Mouse (Mus musculus) midbrain, embryonic 14.5 days (tissue): ENCODE results near the gene Dgke. TPM values are rescaled to one million over a fixed set of nuclear protein-coding genes. Genes with fewer than 3 reads are reported as not detected.
"Not testable (repeated sequence)": the region's sequence is repeated elsewhere in the genome, so short reads cannot be mapped to it uniquely, and the experiment has no call there.

Experiments
- ATAC-seq: fragments of 200-750 bp; cut with Nextera tagmentation; 2 replicates; pipeline ENCODE4 v1.8.0; 2017; ENCODE audit warnings: moderate number of reproducible peaks, moderate library complexity; ENCODE audit not compliant: low FRiP score, low TSS enrichment
- DNase-seq: peaks from one replicate; pipeline ENCODE4 v3.0.0-alpha.2; 2015
- H3K27ac ChIP-seq: fragments of 300-500 bp; sonication (generic); replicated peaks from 2 replicates; pipeline ENCODE4 v1.5.1; 2014; ENCODE audit warnings: mild to moderate bottlenecking, low read depth, low read length, moderate library complexity
- H3K27me3 ChIP-seq: fragments of 300-500 bp; sonication (generic); 2 replicates; pipeline ENCODE4 v1.6.1; 2014; ENCODE audit warnings: low read length, control low read depth, mixed read lengths; ENCODE audit not compliant: control insufficient read depth, insufficient read depth
- H3K36me3 ChIP-seq: fragments of 300-500 bp; sonication (generic); 2 replicates; pipeline ENCODE4 v1.6.1; 2014; ENCODE audit warnings: low read length, control low read depth; ENCODE audit not compliant: control insufficient read depth, insufficient read depth
- H3K4me1 ChIP-seq: fragments of 300-500 bp; sonication (generic); 2 replicates; pipeline ENCODE4 v1.6.1; 2014; ENCODE audit warnings: mild to moderate bottlenecking, antibody characterized with exemption, low read length, control low read depth; ENCODE audit not compliant: control insufficient read depth, insufficient read depth
- H3K4me2 ChIP-seq: fragments of 300-500 bp; sonication (generic); 2 replicates; pipeline ENCODE4 v1.6.1; 2014; ENCODE audit warnings: mild to moderate bottlenecking, low read length, moderate library complexity
- H3K4me3 ChIP-seq: fragments of 300-500 bp; sonication (generic); replicated peaks from 2 replicates; pipeline ENCODE4 v1.5.1; 2014; ENCODE audit warnings: low read depth, low read length
- H3K9ac ChIP-seq: fragments of 300-500 bp; sonication (generic); replicated peaks from 2 replicates; pipeline ENCODE4 v1.6.1; 2014; ENCODE audit warnings: mild to moderate bottlenecking, low read length, moderate library complexity
- H3K9me3 ChIP-seq: fragments of 300-500 bp; sonication (generic); 2 replicates; pipeline ENCODE4 v1.6.1; 2016; ENCODE audit warnings: low read length, control low read depth, mixed read lengths; ENCODE audit not compliant: control insufficient read depth
- WGBS: fragments of 180-500 bp; shearing (Covaris S2); extraction: QIAGEN DNeasy Blood & Tissue Kit; methylation state at CpG from one replicate; pipeline ENCODE4 v1.1.7; 2014; 5-methylcytosine and 5-hydroxymethylcytosine counted together
- polyA plus RNA-seq: library from polyadenylated mRNA; unstranded; fragments of >200 nt; fragmentation: Nextera tagmentation; extraction: Ambion mirVana; gene quantifications from 2 replicates; pipeline ENCODE4 v1.2.1, GENCODE M21; 2014

Dgke gene
- polyA plus RNA-seq, 1 experiment from 2014 or later, result 16.2 TPM

- H3K4me3 ChIP-seq, H3K27ac ChIP-seq, H3K9me3 ChIP-seq, H3K4me1 ChIP-seq, H3K4me2 ChIP-seq, H3K27me3 ChIP-seq, H3K36me3 ChIP-seq, H3K9ac ChIP-seq, DNase-seq, ATAC-seq: not testable (repeated sequence)
- WGBS, result 76% methylated on average over 5 of the region's 5 CpGs
Observed at GRCm38 (mm10) chr11:89081906-89082305, 15.3 kb upstream of the Dgke start.

- Histone ChIP-seq H3K36me3 (no peaks in the 10 kb centered on the region), H3K9ac (no peak overlapping the region), H3K27me3 (no peaks in the 10 kb centered on the region), H3K27ac (no peak overlapping the region), H3K4me2 (no peak overlapping the region), H3K4me3 (no peak overlapping the region), H3K4me1 (no peaks in the 10 kb centered on the region), H3K9me3 (no peaks in the 10 kb centered on the region)
- DNase-seq, result no peak
- WGBS, result 92% methylated on average over 16 of the region's 16 CpGs
- ATAC-seq, result no peak
Observed at GRCm38 (mm10) chr11:89078996-89079680, 12.5 kb upstream of the Dgke start.

- no peaks in the 10 kb centered on the region for H3K36me3 ChIP-seq
- DNase-seq, result no peak
- no peak overlapping the region for H3K4me3 ChIP-seq
- H3K4me2 ChIP-seq, result no peak overlapping the region
- no peaks in the 10 kb centered on the region for H3K4me1 ChIP-seq
- no peak for ATAC-seq
- no peaks in the 10 kb centered on the region for H3K27me3 ChIP-seq
- 94% methylated on average over 3 of the region's 3 CpGs for WGBS
- no peak overlapping the region for H3K9ac ChIP-seq
- H3K27ac ChIP-seq, result no peak overlapping the region
- H3K9me3 ChIP-seq, result no peaks in the 10 kb centered on the region
Observed at GRCm38 (mm10) chr11:89078305-89078704, 11.7 kb upstream of the Dgke start.

GRCm38 (mm10) chr11:89077601-89078000, 11.0 kb upstream of the Dgke start:
- 91% methylated on average over 8 of the region's 8 CpGs for WGBS

GRCm38 (mm10) chr11:89076370-89076821, 9.7 kb upstream of the Dgke start:
- no peak overlapping the region for H3K4me3 ChIP-seq
- no peaks in the 10 kb centered on the region for H3K36me3 ChIP-seq
- ATAC-seq (no peak), DNase-seq (no peak)
- no peak overlapping the region for H3K9ac ChIP-seq
- no peaks in the 10 kb centered on the region for H3K27me3 ChIP-seq
- WGBS, result 86% methylated on average over 4 of the region's 4 CpGs
- H3K9me3 ChIP-seq, result no peaks in the 10 kb centered on the region
- H3K4me2 ChIP-seq, result no peak overlapping the region
- no peaks in the 10 kb centered on the region for H3K4me1 ChIP-seq
- no peak overlapping the region for H3K27ac ChIP-seq

More at GRCm38 (mm10) chr11:89077601-89078000, 11.0 kb upstream of the Dgke start:
- Histone ChIP-seq H3K9ac (no peak overlapping the region), H3K27me3 (no peaks in the 10 kb centered on the region), H3K9me3 (no peaks in the 10 kb centered on the region), H3K4me2 (no peak overlapping the region), H3K36me3 (no peaks in the 10 kb centered on the region), H3K4me3 (no peak overlapping the region), H3K27ac (no peak overlapping the region), H3K4me1 (no peaks in the 10 kb centered on the region)
- DNase-seq (no peak), ATAC-seq (no peak)

- H3K27ac ChIP-seq, result no peak overlapping the region
- 55% methylated on average over 19 of the region's 19 CpGs for WGBS
- H3K4me3 ChIP-seq, result no peak overlapping the region
- no peak for ATAC-seq
- H3K4me1 ChIP-seq, result no peaks in the 10 kb centered on the region
- H3K27me3 ChIP-seq, result no peaks in the 10 kb centered on the region
- H3K9ac ChIP-seq, result no peak overlapping the region
- H3K4me2 ChIP-seq, result no peak overlapping the region
- peak; percentile 17 for DNase-seq
- no peaks in the 10 kb centered on the region for H3K36me3 ChIP-seq
- H3K9me3 ChIP-seq, result no peaks in the 10 kb centered on the region
Observed at GRCm38 (mm10) chr11:89074783-89075413, 8.2 kb upstream of the Dgke start.

GRCm38 (mm10) chr11:89073541-89073940, 6.9 kb upstream of the Dgke start, which contains the start of gene Gm525:
Gene Gm525 (plus strand): TSS chr11:89073841.
- ATAC-seq (no peak), DNase-seq (no peak)
- no peaks in the 10 kb centered on the region for H3K4me1 ChIP-seq
- 89% methylated on average over 8 of the region's 8 CpGs for WGBS
- no peak within 1 kb of the TSS for H3K9ac ChIP-seq
- H3K27ac ChIP-seq, result no peak within 1 kb of the TSS
- H3K4me2 ChIP-seq, result no peak within 1 kb of the TSS
- no peaks in the 10 kb centered on the region for H3K9me3 ChIP-seq
- no peak within 1 kb of the TSS for H3K4me3 ChIP-seq
- H3K27me3 ChIP-seq, result no peaks in the 10 kb centered on the region
- no peaks in the 10 kb centered on the region for H3K36me3 ChIP-seq

- Histone ChIP-seq H3K27me3 (no peaks in the 10 kb centered on the region), H3K9ac (no peak overlapping the region), H3K4me2 (no peak overlapping the region), H3K27ac (no peak overlapping the region), H3K4me3 (no peak overlapping the region), H3K36me3 (no peaks in the 10 kb centered on the region), H3K9me3 (no peaks in the 10 kb centered on the region), H3K4me1 (no peaks in the 10 kb centered on the region)
- no peak for ATAC-seq
- no peak for DNase-seq
- WGBS, result 71% methylated on average over 5 of the region's 5 CpGs
Observed at GRCm38 (mm10) chr11:89071522-89071921, 4.9 kb upstream of the Dgke start.

GRCm38 (mm10) chr11:89069303-89069702, 2.7 kb upstream of the Dgke start:
- H3K9me3 ChIP-seq, result no peaks in the 10 kb centered on the region
- H3K27ac ChIP-seq, result no peak overlapping the region
- ATAC-seq (no peak), DNase-seq (peak; percentile 75)
- H3K4me3 ChIP-seq, result no peak overlapping the region
- no peaks in the 10 kb centered on the region for H3K27me3 ChIP-seq
- no peak overlapping the region for H3K9ac ChIP-seq
- H3K4me1 ChIP-seq, result no peaks in the 10 kb centered on the region
- WGBS, result 32% methylated on average over 6 of the region's 6 CpGs
- no peaks in the 10 kb centered on the region for H3K36me3 ChIP-seq
- H3K4me2 ChIP-seq, result no peak overlapping the region
